Mouse (Mus musculus): ENCODE data around the gene Csnk1d. TPM values are rescaled to one million over a fixed set of nuclear protein-coding genes. Genes with fewer than 3 reads are reported as not detected.

The Csnk1d gene
- polyA plus RNA-seq, 1 experiment from 2014 or later = 161 TPM

- Histone ChIP-seq H3K4me1 (replicated peaks) (peaks cover 17% of the 10 kb centered on the region), H3K9ac (replicated peaks) (no peak overlapping the region), H3K4me3 (replicated peaks) (no peak overlapping the region), H3K9me3 (no peaks in the 10 kb centered on the region), H3K4me2 (replicated peaks) (no peak overlapping the region), H3K27me3 (no peaks in the 10 kb centered on the region), H3K36me3 (peaks cover 71% of the 10 kb centered on the region), H3K27ac (no peak overlapping the region)
- ATAC-seq = no peak
Observed at GRCm38 (mm10) chr11:120982459-120982858, 8.7 kb downstream of the Csnk1d start.

- no peaks in the 10 kb centered on the region for H3K27me3 ChIP-seq
- no peak overlapping the region for H3K9ac ChIP-seq (replicated peaks)
- peaks cover 76% of the 10 kb centered on the region for H3K36me3 ChIP-seq
- no peaks in the 10 kb centered on the region for H3K9me3 ChIP-seq
- WGBS = 91% methylated on average over 4 of the region's 4 CpGs
- no peak overlapping the region for H3K4me3 ChIP-seq (replicated peaks)
- ATAC-seq = no peak
- H3K4me2 ChIP-seq (replicated peaks) = no peak overlapping the region
- H3K4me1 ChIP-seq (replicated peaks) = peaks cover 9% of the 10 kb centered on the region; the same call in 1 of the 2 replicates
- no peak overlapping the region for H3K27ac ChIP-seq
Observed at GRCm38 (mm10) chr11:120981661-120982060, 9.5 kb downstream of the Csnk1d start.

DNA sequence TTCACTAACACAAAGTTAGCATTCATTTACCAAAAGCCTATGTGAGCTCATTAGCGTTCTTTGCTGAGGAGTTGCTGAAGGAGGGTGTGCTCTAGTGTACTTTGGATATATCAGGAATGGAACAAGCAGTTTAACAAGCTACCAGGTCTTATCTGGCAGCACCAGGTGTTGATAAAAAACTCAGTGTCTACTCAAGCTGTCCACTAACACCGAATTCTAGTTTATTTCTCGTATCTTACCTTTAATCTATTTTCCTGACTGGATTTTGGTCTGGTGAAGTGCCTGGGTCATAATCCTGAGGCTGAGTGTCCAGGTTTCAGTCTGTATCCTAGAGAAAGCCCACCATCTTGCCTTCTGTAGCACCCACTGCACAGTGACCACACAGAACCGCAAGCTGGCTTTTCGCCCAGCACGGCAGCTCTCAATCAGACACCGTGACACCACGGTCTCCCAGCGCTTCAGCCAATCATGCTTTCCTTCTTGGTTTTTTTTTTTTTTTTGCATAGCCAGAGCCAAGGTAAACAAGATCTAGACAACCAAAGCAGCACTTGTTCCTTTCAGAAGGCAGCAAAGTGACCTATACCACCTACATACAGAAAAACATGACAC lies 10.6 kb downstream of the Csnk1d start:
- 0 out of 2 replicates have a peak, but pooled peaks cover 2% of the 10 kb centered on the region for H3K4me1 ChIP-seq (replicated peaks)
- no peak overlapping the region for H3K27ac ChIP-seq
- H3K36me3 ChIP-seq = peaks cover 67% of the 10 kb centered on the region
- no peaks in the 10 kb centered on the region for H3K9me3 ChIP-seq
- WGBS = 90% methylated on average over 9 of the region's 9 CpGs
- no peak overlapping the region for H3K4me2 ChIP-seq (replicated peaks)
- no peak for ATAC-seq
- H3K4me3 ChIP-seq (replicated peaks) = no peak overlapping the region
- no peaks in the 10 kb centered on the region for H3K27me3 ChIP-seq
- no peak overlapping the region for H3K9ac ChIP-seq (replicated peaks)

DNA sequence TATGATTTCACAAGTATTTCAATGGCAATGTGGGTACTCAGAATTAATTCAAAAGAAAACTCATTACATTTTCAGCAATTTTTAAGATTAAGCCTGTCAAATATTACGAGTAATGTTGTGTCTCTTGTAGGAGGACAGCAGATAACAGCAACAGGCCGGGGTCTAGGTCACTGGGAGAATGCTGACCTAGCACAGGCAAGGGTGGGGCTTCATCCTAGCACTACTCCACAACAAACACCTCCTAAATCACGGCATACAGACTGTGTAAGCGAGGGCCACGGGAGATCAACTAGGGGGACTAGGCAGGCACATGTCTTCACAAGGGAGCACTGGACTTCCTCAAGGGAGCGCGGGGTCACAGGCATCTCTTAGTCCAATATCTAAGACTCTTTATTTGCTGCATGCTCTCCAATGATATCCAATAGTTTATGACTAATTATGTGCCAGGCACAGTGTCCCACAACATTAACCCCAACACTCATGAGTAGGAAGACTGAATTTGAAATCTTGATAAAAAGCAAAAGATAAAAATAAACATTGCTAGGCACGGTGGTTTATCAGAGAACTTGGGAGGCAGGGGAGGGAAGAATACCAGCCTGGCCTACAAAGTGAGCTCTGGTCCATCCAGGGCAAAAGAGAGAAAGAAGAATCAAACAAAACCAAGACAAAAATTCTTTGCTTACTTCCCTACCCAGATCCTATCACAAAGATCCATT lies 11.3 kb downstream of the Csnk1d start:
- Histone ChIP-seq H3K36me3 (peaks cover 70% of the 10 kb centered on the region), H3K27ac (no peak overlapping the region), H3K9me3 (no peaks in the 10 kb centered on the region), H3K4me2 (replicated peaks) (no peak overlapping the region), H3K4me3 (replicated peaks) (no peak overlapping the region), H3K27me3 (no peaks in the 10 kb centered on the region), H3K9ac (replicated peaks) (no peak overlapping the region), H3K4me1 (replicated peaks) (no peaks in the 10 kb centered on the region)
- ATAC-seq = no peak
- WGBS = 90% methylated on average over 8 of the region's 8 CpGs

DNA sequence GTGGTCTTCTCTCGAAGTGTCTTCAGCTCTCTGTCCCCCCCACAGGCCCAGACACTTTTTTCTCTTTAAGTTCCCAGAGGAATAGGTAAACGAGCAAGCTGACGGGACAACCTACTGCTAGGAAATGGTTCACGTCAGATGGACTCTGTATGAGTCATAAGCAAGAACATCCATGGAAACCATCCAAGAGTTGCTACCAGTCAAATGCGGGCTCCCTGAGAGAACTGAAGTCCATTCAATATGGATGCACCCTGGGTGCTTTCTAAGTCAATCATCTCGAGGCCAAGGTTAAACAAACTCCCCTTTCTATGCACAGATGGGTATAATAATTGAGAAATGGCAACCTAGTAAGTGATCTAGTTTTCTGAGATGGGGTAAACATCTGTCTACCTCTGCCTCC lies 17.8 kb downstream of the Csnk1d start:
- WGBS = 91% methylated on average over 6 of the region's 6 CpGs
- no peak overlapping the region for H3K4me2 ChIP-seq (replicated peaks)
- no peaks in the 10 kb centered on the region for H3K4me1 ChIP-seq (replicated peaks)
- H3K4me3 ChIP-seq (replicated peaks) = no peak overlapping the region
- H3K36me3 ChIP-seq = peaks cover 83% of the 10 kb centered on the region
- no peaks in the 10 kb centered on the region for H3K27me3 ChIP-seq
- ATAC-seq = no peak
- no peaks in the 10 kb centered on the region for H3K9me3 ChIP-seq
- H3K9ac ChIP-seq (replicated peaks) = no peak overlapping the region
- no peak overlapping the region for H3K27ac ChIP-seq

- Histone ChIP-seq H3K4me3 (replicated peaks) (no peak overlapping the region), H3K27me3 (no peaks in the 10 kb centered on the region), H3K9me3 (no peaks in the 10 kb centered on the region), H3K4me2 (replicated peaks) (no peak overlapping the region), H3K36me3 (peaks cover 94% of the 10 kb centered on the region), H3K4me1 (replicated peaks) (no peaks in the 10 kb centered on the region), H3K27ac (no peak overlapping the region), H3K9ac (replicated peaks) (no peak overlapping the region)
- WGBS = 97% methylated on average over 5 of the region's 5 CpGs
- ATAC-seq = no peak
Observed at GRCm38 (mm10) chr11:120971237-120971636, 19.9 kb downstream of the Csnk1d start.

DNA sequence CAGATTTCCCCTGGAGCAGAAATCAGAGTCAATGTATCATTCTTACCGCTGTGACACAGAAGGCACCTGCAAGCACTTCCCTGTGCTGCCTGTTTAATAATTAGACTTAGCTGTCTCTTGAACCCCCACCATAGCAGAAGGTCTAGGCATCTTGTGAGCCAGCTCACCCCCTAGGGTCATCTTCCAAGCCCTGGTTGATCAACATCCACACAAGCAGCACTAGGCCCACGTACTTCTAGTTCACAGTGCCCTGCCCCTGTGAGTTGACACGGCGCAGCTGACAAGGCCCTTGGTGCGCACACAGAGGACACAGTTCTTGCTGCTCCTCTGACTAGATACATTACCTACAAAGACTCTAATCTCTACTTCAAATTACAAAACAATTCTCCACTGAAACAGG lies 21.4 kb downstream of the Csnk1d start:
- Histone ChIP-seq H3K36me3 (peaks cover 100% of the 10 kb centered on the region), H3K4me2 (replicated peaks) (no peak overlapping the region), H3K9me3 (no peaks in the 10 kb centered on the region), H3K27ac (no peak overlapping the region), H3K4me1 (replicated peaks) (peaks cover 3% of the 10 kb centered on the region; the same call in 1 of the 2 replicates), H3K9ac (replicated peaks) (no peak overlapping the region), H3K27me3 (no peaks in the 10 kb centered on the region), H3K4me3 (replicated peaks) (no peak overlapping the region)
- WGBS = 91% methylated on average over 5 of the region's 5 CpGs
- ATAC-seq = no peak

DNA sequence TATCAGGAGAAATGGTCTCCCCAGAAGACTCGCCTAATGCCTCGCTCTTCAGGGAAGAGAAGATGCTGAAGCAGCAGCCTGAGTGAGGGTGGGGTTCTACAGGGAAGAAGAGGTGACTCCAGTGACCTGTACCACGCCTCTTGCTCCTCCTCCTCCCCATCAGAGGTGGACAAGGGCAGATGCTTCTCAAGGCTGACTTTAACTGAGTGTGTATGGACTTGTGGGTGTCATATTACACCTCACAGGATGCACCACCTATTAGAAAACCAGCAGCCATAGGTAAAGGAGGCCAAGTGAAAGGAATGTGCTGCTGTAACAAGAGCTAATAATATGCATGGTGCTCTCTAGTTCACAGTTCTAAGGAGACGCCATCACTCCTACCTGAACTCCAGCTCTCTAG lies 25.5 kb downstream of the Csnk1d start:
- H3K9ac ChIP-seq (replicated peaks) = no peak overlapping the region
- H3K27me3 ChIP-seq = no peaks in the 10 kb centered on the region
- H3K9me3 ChIP-seq = no peaks in the 10 kb centered on the region
- peaks cover 100% of the 10 kb centered on the region for H3K36me3 ChIP-seq
- H3K4me3 ChIP-seq (replicated peaks) = no peak overlapping the region
- 93% methylated on average over 4 of the region's 4 CpGs for WGBS
- peaks cover 7% of the 10 kb centered on the region; the same call in 1 of the 2 replicates for H3K4me1 ChIP-seq (replicated peaks)
- H3K4me2 ChIP-seq (replicated peaks) = no peak overlapping the region
- no peak overlapping the region for H3K27ac ChIP-seq
- ATAC-seq = no peak

- H3K36me3 ChIP-seq = peaks cover 95% of the 10 kb centered on the region
- no peak for ATAC-seq
- H3K4me2 ChIP-seq (replicated peaks) = no peak overlapping the region
- whole genome bisulfite sequencing = 78% methylated on average over 10 of the region's 10 CpGs
- no peak overlapping the region for H3K27ac ChIP-seq
- H3K4me3 ChIP-seq (replicated peaks) = no peak overlapping the region
- H3K4me1 ChIP-seq (replicated peaks) = peaks cover 7% of the 10 kb centered on the region; the same call in 1 of the 2 replicates
- H3K9me3 ChIP-seq = no peaks in the 10 kb centered on the region
- no peak overlapping the region for H3K9ac ChIP-seq (replicated peaks)
- no peaks in the 10 kb centered on the region for H3K27me3 ChIP-seq
Observed at GRCm38 (mm10) chr11:120964195-120965157, 26.7 kb downstream of the Csnk1d start.

- Histone ChIP-seq H3K36me3 (peaks cover 95% of the 10 kb centered on the region), H3K27me3 (no peaks in the 10 kb centered on the region), H3K4me1 (replicated peaks) (peaks cover 7% of the 10 kb centered on the region; the same call in 1 of the 2 replicates), H3K4me3 (replicated peaks) (no peak overlapping the region), H3K9ac (replicated peaks) (no peak overlapping the region), H3K4me2 (replicated peaks) (no peak overlapping the region), H3K27ac (no peak overlapping the region), H3K9me3 (no peaks in the 10 kb centered on the region)
- 94% methylated on average over 7 of the region's 7 CpGs for WGBS
- no peak for ATAC-seq
Observed at GRCm38 (mm10) chr11:120962909-120963308, 28.2 kb downstream of the Csnk1d start.

- H3K36me3 ChIP-seq = peaks cover 95% of the 10 kb centered on the region
- ATAC-seq = no peak
- H3K4me1 ChIP-seq (replicated peaks) = peaks cover 7% of the 10 kb centered on the region; the same call in 1 of the 2 replicates
- H3K4me2 ChIP-seq (replicated peaks) = no peak overlapping the region
- 94% methylated on average over 13 of the region's 13 CpGs for WGBS
- H3K4me3 ChIP-seq (replicated peaks) = no peak overlapping the region
- H3K9me3 ChIP-seq = no peaks in the 10 kb centered on the region
- H3K27ac ChIP-seq = no peak overlapping the region
- no peaks in the 10 kb centered on the region for H3K27me3 ChIP-seq
- no peak overlapping the region for H3K9ac ChIP-seq (replicated peaks)
Observed at GRCm38 (mm10) chr11:120962050-120962771, 28.9 kb downstream of the Csnk1d start.
